Mouse (Mus musculus): ENCODE measurements around the gene Tmem208.

DNA sequence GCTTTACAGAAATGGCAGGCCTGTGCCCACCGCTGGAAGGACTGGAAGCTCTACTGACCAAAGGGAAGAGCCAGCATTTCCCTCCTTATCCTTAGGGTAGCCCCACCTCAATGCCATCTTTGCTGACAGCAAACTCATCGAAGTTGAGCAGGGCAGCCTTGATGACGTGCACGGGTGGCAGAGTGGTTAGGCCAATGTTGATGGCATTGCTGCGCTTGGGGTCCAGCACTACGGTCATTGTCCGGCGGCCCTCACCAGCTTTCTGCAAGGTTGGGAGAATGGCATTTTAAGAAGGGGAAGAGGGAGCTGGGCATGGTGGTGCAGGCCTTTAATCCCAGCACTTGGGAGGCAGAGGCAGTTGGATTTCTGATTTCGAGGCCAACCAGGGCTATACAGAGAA is 5.8 kb downstream of the Tmem208 start:
- no peak for TF ChIP-seq CTCF (IDR thresholded peaks at IDR 0.05; ENCODE audit: borderline replicate concordance, control insufficient read depth, extremely low read depth, insufficient read depth, low read length, poor library complexity)
- no peak for TF ChIP-seq POLR2A (IDR thresholded peaks at IDR 0.05; ENCODE audit: control insufficient read depth, extremely low read depth, insufficient read depth, low read length, poor library complexity)

Measured in thymus, adult 2 months (tissue).